Mouse (Mus musculus) adrenal gland, adult 8-10 months (tissue): Measurements from ENCODE around the gene Hbb-bt. TPM values are rescaled to one million over a fixed set of nuclear protein-coding genes. Genes with fewer than 3 reads are reported as not detected.
"Not testable (repeated sequence)": the region's sequence is repeated elsewhere in the genome, so short reads cannot be mapped to it uniquely, and the experiment has no call there.

Source experiments
- DNase-seq: peaks from one replicate; pipeline ENCODE4 v3.0.0; 2022
- total RNA-seq, 4 experiments: library from RNA; stranded (reverse); gene quantifications; 2 replicates each; pipeline ENCODE4 v1.2.4; 2022

Hbb-bt gene
- total RNA-seq: 100 to 1,000 TPM in 1 of 4 experiments, 10 to 100 TPM in 3; 78.2 to 176 (median 90.4) TPM

- DNase-seq: no peak
These were observed at the start of gene Hbb-bt for GRCm38 (mm10) chr7:103813766-103814165. Gene Hbb-bt (minus strand): TSS chr7:103813996.

- DNase-seq: no peak
These were observed 47.7 kb upstream of the Hbb-bt start for GRCm38 (mm10) chr7:103861531-103861930.

DNA sequence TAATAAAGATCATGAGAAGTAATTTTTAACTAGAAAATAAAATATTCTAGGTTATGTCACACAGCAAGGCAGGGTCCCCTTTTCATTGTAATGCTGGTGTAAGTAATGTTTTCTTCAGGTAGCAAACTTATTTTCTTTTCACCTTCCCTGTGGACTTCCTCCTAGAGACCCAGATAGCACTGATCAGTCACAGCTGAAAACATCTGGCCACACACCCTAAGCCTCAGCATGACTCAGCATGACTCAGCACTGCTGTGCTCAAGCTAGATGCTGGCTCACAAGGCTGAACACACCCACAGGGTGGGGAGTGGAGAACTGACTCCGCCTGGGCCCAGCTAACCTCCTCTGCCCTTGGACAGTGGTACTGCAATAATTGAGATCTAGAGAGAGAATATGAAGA is 47.1 kb upstream of the Hbb-bt start:
- peak; percentile 61 for DNase-seq

GRCm38 (mm10) chr7:103859076-103859475 is 45.3 kb upstream of the Hbb-bt start:
- no peak for DNase-seq

DNA sequence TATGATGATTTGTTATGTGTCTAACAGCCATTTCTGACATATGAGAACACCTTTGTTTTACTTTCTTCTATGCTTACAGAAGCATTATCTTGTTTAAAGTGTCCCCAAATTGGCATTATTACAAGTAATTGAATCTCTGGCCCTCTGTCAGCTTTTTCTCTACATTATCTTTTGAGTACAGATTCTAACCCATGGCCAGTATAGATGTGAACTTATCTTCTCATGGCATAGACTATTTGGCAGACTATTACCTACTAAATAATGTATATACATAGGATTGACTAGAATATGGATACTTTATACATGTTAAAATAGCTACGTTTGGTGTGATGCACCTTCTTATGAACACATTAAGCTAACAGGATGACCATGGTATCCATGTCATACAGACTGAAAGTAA is 40.9 kb upstream of the Hbb-bt start:
- DNase-seq: no peak

- DNase-seq: no peak
These were observed 39.3 kb upstream of the Hbb-bt start, which contains the start of gene Hbb-y for GRCm38 (mm10) chr7:103853090-103853489. Gene Hbb-y (minus strand): TSS chr7:103853216.

DNA sequence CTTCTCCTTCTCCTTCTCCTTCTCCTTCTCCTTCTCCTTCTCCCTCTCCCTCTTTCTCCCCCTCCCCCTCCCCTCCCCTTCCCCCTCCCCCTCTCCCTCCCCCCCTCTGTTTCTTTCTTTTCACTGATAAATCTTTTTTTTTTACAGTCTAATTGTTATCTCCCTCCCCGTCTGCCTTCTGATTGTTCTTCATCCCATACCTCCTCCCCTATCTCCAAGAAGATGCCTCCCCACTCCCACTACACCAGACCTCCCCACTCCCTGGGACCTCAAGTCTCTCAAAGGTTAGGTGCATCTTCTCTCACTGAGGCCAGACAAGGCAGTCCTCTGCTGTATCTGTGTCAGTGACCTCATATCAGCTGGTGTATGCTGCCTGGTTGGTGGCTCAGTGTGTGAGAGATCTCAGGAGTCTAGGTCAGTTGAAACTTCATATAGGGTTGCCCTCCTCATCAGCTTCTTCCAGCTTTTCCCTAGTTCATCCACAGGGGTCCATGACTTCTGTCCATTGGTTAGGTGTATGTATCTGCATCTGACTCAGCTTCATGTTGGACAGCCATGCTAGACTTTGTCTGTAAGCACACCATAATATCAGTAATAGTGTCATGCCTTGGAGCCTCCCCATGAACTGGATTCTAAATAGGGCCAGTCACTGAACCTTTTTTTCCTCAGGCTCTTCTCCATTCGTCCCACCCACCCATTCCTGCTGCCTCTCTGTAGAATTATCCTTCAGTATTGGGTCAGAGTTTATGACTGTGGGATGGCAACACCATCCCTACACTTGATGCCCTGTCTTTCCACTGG is 30.9 kb upstream of the Hbb-bt start:
- DNase-seq: no peak

GRCm38 (mm10) chr7:103843034-103843433 is 29.2 kb upstream of the Hbb-bt start, which contains the start of gene Hbb-bh1:
Gene Hbb-bh1 (minus strand): TSS chr7:103843164.
- no peak for DNase-seq

GRCm38 (mm10) chr7:103840268-103840667 is 26.5 kb upstream of the Hbb-bt start, which contains the start of gene Hbb-bh2:
Gene Hbb-bh2 (minus strand): TSS chr7:103840520.
- DNase-seq: no peak

DNA sequence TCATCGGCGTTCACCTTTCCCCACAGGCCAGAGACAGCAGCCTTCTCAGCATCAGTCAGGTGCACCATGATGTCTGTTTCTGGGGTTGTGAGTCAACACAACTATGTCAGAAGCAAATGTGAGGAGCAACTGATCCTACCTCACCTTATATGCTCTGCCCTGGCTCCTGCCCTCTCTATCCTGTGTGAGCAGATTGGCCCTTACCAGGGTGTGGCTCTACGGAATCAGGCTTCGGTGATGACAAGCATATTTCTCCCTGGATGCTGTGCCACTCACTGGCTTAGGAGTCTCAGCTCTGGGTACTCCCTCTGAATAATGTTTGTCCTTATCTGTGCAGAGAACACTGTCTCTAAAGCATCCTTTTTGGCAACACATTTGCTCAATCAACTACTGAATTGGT is 14.0 kb upstream of the Hbb-bt start, which contains the start of gene Hbb-bs:
Gene Hbb-bs, minus strand, starts transcription at position 289 of the 400 bp plus-strand sequence.
- DNase-seq: no peak

DNA sequence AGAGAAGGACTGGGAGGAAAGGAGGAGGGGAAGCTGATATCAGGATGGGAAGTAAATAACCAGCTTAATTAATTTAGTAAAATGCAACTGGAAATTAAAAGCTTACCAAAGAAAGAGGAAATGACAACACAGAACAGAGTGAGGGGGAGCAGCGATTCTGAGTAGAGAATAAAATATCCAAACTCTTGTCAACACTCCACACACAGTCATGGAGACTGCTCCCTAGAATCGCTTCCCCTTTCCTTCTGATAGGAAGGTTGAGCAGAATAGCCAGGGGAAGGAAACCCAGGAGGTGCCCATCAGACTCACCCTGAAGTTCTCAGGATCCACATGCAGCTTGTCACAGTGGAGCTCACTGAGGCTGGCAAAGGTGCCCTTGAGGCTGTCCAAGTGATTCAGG is 13.3 kb upstream of the Hbb-bt start:
- not testable (repeated sequence) for DNase-seq

DNA sequence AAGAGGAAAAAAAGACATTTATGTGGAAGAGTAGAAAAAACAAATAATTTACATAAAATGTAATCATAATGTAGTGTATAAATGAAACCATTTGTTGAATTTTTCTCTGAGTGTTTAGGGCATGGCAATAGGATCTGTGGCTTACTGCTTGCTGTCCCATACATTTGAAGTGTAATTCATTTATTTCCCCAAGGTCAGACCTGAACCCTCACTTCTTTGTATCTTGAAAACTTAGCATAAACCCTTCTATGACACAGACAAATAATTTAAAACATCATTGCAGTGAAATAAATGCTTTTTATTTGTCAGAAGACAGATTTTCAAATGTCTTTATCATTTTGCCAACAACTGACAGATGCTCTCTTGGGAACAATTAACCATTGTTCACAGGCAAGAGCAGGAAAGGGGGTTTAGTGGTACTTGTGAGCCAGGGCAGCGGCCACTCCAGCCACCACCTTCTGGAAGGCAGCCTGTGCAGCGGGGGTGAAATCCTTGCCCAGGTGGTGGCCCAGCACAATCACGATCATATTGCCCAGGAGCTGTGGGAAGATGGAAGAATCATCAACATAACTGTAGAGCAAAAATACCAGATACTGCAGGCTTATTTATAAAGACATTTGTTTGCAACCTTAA is 12.6 kb upstream of the Hbb-bt start:
- no peak for DNase-seq

- DNase-seq: no peak
These were observed 11.9 kb upstream of the Hbb-bt start for GRCm38 (mm10) chr7:103825536-103826254.

- DNase-seq: no peak
These were observed 10.8 kb upstream of the Hbb-bt start for GRCm38 (mm10) chr7:103824597-103824996.

DNA sequence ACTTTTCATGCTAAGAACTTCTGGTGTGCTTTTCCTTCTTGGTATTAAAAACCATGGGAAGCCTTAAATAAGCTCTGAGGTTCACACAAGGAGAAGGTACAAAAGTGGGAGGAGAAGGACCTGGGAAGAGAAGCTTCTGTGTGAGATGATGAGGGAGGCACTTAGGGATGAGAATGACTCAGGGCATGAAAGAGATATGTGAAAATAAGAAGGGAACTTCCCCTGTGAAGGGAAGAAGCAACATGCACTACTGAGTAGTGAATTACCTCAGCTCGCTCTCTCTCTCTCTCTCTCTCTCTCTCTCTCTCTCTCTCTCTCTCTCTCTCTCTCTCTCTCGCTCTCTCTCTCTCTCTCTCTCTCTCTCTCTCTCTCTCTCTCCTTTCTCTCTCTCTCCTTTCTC is 1.3 kb upstream of the Hbb-bt start:
- not testable (repeated sequence) for DNase-seq

DNA sequence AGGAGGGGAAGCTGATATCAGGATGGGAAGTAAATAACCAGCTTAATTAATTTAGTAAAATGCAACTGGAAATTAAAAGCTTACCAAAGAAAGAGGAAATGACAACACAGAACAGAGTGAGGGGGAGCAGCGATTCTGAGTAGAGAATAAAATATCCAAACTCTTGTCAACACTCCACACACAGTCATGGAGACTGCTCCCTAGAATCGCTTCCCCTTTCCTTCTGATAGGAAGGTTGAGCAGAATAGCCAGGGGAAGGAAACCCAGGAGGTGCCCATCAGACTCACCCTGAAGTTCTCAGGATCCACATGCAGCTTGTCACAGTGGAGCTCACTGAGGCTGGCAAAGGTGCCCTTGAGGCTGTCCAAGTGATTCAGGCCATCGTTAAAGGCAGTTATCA is 644 bp downstream of the Hbb-bt start:
- DNase-seq: not testable (repeated sequence)

DNA sequence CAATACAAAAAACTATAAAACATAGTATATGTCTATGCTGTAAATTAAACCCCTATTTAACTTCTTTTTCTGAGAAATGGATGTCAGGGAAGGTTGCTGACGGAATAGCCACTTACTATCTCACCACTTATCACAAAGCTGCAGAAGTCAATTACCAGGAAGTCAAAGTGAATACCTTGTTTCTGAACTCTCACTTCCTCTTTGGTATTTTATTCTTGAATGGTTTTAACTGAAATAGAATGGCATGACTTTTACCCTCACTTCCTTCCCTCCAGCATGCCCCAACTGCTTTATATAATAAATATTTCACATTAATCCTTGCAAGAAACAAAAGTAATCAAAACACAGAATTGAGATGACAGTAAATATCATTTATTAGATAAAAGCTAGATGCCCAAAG is 1.6 kb downstream of the Hbb-bt start:
- no peak for DNase-seq

DNA sequence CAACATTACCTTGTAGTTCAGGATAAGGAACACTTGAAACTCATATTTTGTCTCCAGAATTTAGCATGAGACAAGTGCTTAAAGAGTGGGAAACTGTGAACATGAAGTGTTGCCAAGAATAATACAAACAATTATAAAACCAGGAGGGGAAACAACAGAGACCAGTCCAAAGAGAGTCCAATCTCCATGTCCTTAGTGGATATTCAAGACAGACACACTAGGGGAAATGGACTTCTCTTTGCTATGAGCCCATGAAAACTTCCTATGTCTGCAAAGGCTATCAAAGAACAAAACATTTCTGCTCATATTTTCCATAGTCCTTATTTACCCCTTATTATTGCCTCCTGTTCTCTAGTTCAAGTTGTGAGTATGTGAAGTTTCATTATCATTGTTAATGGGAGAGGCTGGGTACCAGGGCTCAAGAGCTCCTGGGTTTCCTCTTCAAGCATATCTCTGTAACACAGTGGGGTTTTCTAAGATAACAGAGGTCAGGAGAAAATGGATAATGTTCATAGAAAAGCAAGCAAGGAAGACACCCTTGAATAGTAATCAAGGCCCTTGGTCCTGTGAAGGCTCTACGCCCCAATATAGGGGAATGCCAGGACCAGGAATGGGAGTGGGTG is 2.5 kb downstream of the Hbb-bt start:
- DNase-seq: no peak

GRCm38 (mm10) chr7:103810746-103811145 is 3.0 kb downstream of the Hbb-bt start:
- no peak for DNase-seq

DNA sequence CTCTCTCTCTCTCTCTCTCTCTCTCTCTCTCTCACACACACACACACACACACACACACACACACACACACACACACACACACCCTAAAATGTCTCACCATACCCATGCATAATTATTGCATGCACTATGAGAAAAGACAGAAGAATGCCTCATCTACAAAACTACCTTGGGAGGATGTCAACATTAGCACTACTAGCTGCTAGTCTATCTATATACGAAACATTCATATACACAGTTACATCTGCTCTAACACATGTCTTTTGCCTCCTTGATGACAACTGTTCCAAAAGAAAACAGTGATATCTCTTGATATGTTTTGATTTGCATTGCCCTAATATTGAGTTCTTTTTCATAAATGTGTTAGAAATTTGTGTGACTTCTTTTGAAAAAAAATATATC is 3.5 kb downstream of the Hbb-bt start:
- DNase-seq: no peak

DNA sequence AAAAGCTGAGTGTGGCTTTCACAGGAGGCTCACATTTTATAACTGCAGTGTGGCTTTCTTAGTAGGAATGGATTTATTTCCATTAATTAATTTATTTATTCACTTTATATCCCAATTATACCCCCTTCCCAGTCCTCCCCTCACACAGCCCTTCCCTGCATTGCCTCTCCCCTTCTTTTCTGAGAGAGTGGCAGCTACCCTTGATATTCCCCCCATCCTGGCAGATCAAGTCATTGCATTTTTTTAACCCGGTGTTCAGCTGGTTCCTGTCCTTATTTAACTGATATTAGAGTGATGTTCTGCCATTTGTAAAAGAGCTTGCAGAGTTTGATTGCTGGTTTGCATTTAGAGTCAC is 4.0 kb downstream of the Hbb-bt start:
- DNase-seq: no peak

GRCm38 (mm10) chr7:103808971-103809800 is 4.6 kb downstream of the Hbb-bt start:
- DNase-seq: no peak
